Mouse (Mus musculus) brain, embryonic 14.5 days (tissue): ENCODE data around the gene Bcan.

Experiments used
- CTCF ChIP-seq: fragments of 200-500 bp; IDR thresholded peaks from 2 replicates; pipeline ENCODE4 v1.5.1; 2012; ENCODE audit warnings: inconsistent platforms, mild to moderate bottlenecking, moderate library complexity, borderline replicate concordance; ENCODE audit not compliant: insufficient read depth, insufficient read length; ENCODE audit errors: extremely low read depth
- POLR2A ChIP-seq: fragments of 200-500 bp; IDR thresholded peaks from 2 replicates; pipeline ENCODE4 v1.6.1; 2012; ENCODE audit warnings: mild to moderate bottlenecking, inconsistent platforms, borderline replicate concordance; ENCODE audit not compliant: poor library complexity, insufficient read depth, insufficient read length, severe bottlenecking; ENCODE audit errors: extremely low read depth

DNA sequence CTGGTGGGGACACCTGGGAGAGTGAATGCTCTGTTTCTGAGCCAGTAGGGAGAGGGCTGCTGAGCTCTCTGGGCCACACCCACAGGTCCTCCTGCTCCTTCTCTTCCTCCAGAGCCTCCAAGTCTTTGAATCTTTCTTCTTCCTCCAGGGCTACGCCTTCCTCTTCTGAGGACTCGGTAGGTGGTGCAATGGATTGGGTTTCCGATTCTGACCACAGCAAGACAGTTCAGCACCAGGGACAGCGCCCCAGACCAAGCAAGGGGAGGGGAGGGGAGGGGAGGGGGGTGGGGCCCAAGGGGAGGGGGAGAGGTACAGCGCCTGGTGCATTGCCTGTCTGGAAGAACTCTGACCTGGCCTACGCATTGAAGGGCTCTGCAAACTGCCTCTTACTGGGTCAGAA, 6.6 kb downstream of the Bcan start:
- TF ChIP-seq CTCF (no peak), POLR2A (no peak)
